Mouse (Mus musculus): ENCODE measurements around the gene Fcgr3. TPM values are rescaled to one million over a fixed set of nuclear protein-coding genes. Genes with fewer than 3 reads are reported as not detected.

Gene Fcgr3
- polyA plus RNA-seq, 1 experiment from 2014 or later: 9.7 TPM

DNA sequence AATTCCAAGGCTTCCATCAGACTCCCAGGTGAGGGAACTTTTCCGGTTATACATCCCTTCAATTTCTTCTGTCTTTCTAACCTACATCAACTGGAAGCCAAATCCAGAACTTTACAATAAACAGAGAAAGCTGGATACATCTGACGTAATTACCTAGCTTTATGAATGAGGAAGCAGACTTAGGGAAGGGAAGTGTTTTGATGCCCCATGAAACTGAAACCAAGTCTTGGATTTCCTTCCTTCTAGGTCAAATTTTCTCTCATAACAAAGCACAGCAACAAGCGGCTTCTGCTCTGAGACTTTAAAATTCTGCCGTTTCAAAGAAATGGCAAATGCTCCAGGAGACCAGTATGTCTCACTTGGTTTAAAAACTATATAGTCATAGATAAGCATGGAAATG is 58.4 kb downstream of the Fcgr3 start:
- 83% methylated on average over 4 of the region's 4 CpGs for whole genome bisulfite sequencing
- Histone ChIP-seq H3K4me3 (ENCODE audit: control insufficient read depth in 1 of 2, insufficient read depth in 1 of 2, low read depth in 1 of 2, low read length in 2 of 2) (no peak overlapping the region), H3K27me3 (ENCODE audit: control insufficient read depth, insufficient read depth, low read length) (no peaks in the 10 kb centered on the region), H3K9ac (ENCODE audit: low read length) (no peak overlapping the region), H3K36me3 (ENCODE audit: control insufficient read depth, insufficient read depth, low read length) (no peaks in the 10 kb centered on the region), H3K4me2 (ENCODE audit: low read length) (no peak overlapping the region), H3K27ac (replicated peaks in 1 of 2; ENCODE audit: control insufficient read depth in 1 of 2, insufficient read depth in 1 of 2, low read depth in 2 of 2, low read length in 2 of 2) (no peak overlapping the region), H3K4me1 (ENCODE audit: control insufficient read depth in 2 of 2, insufficient read depth in 2 of 2, low read length in 2 of 2) (no peaks in the 10 kb centered on the region), H3K9me3 (ENCODE audit: control insufficient read depth, low read length) (peaks cover 4% of the 10 kb centered on the region; the same call in 1 of the 2 replicates)
- ATAC-seq (ENCODE audit: insufficient number of reproducible peaks, insufficient read depth, low FRiP score, low read depth): no peak

GRCm38 (mm10) chr1:171005586-171005985 is 59.1 kb downstream of the Fcgr3 start:
- H3K9me3 ChIP-seq (ENCODE audit: control insufficient read depth, low read length): peaks cover 4% of the 10 kb centered on the region; the same call in 1 of the 2 replicates
- no peaks in the 10 kb centered on the region for H3K27me3 ChIP-seq (ENCODE audit: control insufficient read depth, insufficient read depth, low read length)
- no peak overlapping the region for H3K9ac ChIP-seq (ENCODE audit: low read length)
- H3K4me1 ChIP-seq (ENCODE audit: control insufficient read depth in 2 of 2, insufficient read depth in 2 of 2, low read length in 2 of 2): no peaks in the 10 kb centered on the region
- H3K4me3 ChIP-seq (ENCODE audit: control insufficient read depth in 1 of 2, insufficient read depth in 1 of 2, low read depth in 1 of 2, low read length in 2 of 2): no peak overlapping the region
- H3K4me2 ChIP-seq (ENCODE audit: low read length): no peak overlapping the region
- H3K36me3 ChIP-seq (ENCODE audit: control insufficient read depth, insufficient read depth, low read length): no peaks in the 10 kb centered on the region
- no peak overlapping the region for H3K27ac ChIP-seq (replicated peaks in 1 of 2; ENCODE audit: control insufficient read depth in 1 of 2, insufficient read depth in 1 of 2, low read depth in 2 of 2, low read length in 2 of 2)
- ATAC-seq (ENCODE audit: insufficient number of reproducible peaks, insufficient read depth, low FRiP score, low read depth): no peak

DNA sequence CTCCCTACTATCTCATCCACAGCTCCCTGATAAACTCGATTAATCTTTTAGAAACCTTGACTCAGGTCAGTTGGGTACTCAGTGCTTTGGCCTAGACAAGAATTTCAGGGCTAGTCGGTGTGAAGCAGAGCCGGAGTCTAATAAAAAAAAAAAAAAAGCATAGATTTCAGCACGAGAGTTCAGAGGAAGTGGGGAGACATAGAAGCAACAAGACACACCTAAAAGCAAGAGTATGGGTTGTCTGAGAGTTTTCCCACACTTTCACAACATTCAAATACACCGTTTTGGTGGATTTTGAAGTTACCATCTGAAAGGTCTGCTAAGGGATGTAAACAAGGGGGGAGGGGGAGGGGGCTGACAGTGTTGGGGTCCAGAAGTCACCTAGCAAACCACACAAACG is 59.7 kb downstream of the Fcgr3 start:
- no peaks in the 10 kb centered on the region for H3K27me3 ChIP-seq (ENCODE audit: control insufficient read depth, insufficient read depth, low read length)
- H3K9ac ChIP-seq (ENCODE audit: low read length): no peak overlapping the region
- H3K4me2 ChIP-seq (ENCODE audit: low read length): no peak overlapping the region
- H3K4me1 ChIP-seq (ENCODE audit: control insufficient read depth in 2 of 2, insufficient read depth in 2 of 2, low read length in 2 of 2): no peaks in the 10 kb centered on the region
- no peak for ATAC-seq (ENCODE audit: insufficient number of reproducible peaks, insufficient read depth, low FRiP score, low read depth)
- WGBS: 65% methylated on average over 6 of the region's 6 CpGs
- no peak overlapping the region for H3K27ac ChIP-seq (replicated peaks in 1 of 2; ENCODE audit: control insufficient read depth in 1 of 2, insufficient read depth in 1 of 2, low read depth in 2 of 2, low read length in 2 of 2)
- no peak overlapping the region for H3K4me3 ChIP-seq (ENCODE audit: control insufficient read depth in 1 of 2, insufficient read depth in 1 of 2, low read depth in 1 of 2, low read length in 2 of 2)
- no peaks in the 10 kb centered on the region for H3K36me3 ChIP-seq (ENCODE audit: control insufficient read depth, insufficient read depth, low read length)
- peaks cover 4% of the 10 kb centered on the region; the same call in 1 of the 2 replicates for H3K9me3 ChIP-seq (ENCODE audit: control insufficient read depth, low read length)

Small RNAs within 50 kb of the gene (microRNA-seq; reads per million reads assigned to microRNA genes)
- gene Gm27552 (not detected), gene Gm27844 (not detected), gene Mir6546 (7.5 reads per million, percentile 19 among the genes with 10 or more reads in this experiment)

Other genes with a start within 250 kb of the Fcgr3 start
- 14.4 and 16.0 TPM in 2 replicates for gene Atf6, start 197.2 kb downstream of the Fcgr3 start, polyA plus RNA-seq (2014; fragmentation: Nextera tagmentation; extraction: Ambion mirVana)
- not detected in 2 replicates for gene Gm26620, start 179.9 kb downstream of the Fcgr3 start, polyA plus RNA-seq (2014; fragmentation: Nextera tagmentation; extraction: Ambion mirVana)
- 23.0 and 27.5 TPM in 2 replicates for gene Dusp12, start 179.4 kb downstream of the Fcgr3 start, polyA plus RNA-seq (2014; fragmentation: Nextera tagmentation; extraction: Ambion mirVana)
- gene Fcrlb, start 152.0 kb downstream of the Fcgr3 start, polyA plus RNA-seq (2014; fragmentation: Nextera tagmentation; extraction: Ambion mirVana): 0.15 TPM in 1 of 2 replicates, not detected in the other
- gene Fcrla, start 137.4 kb downstream of the Fcgr3 start, polyA plus RNA-seq (2014; fragmentation: Nextera tagmentation; extraction: Ambion mirVana): 0.15 TPM in 2 replicates
- 0.82 and 1.1 TPM in 2 replicates for gene Fcgr2b, start 88.4 kb downstream of the Fcgr3 start, polyA plus RNA-seq (2014; fragmentation: Nextera tagmentation; extraction: Ambion mirVana)
- 1.0 and 1.5 TPM in 2 replicates for gene Fcgr4, start 46.0 kb downstream of the Fcgr3 start, polyA plus RNA-seq (2014; fragmentation: Nextera tagmentation; extraction: Ambion mirVana)
- gene Cfap126, start 49.0 kb upstream of the Fcgr3 start, polyA plus RNA-seq (2014; fragmentation: Nextera tagmentation; extraction: Ambion mirVana): 3.0 and 4.7 TPM in 2 replicates
- 622 and 642 TPM in 2 replicates for gene Sdhc, start 85.7 kb upstream of the Fcgr3 start, polyA plus RNA-seq (2014; fragmentation: Nextera tagmentation; extraction: Ambion mirVana)
- gene Mpz, start 85.8 kb upstream of the Fcgr3 start, polyA plus RNA-seq (2014; fragmentation: Nextera tagmentation; extraction: Ambion mirVana): not detected in 2 replicates
- gene Pcp4l1, start 131.3 kb upstream of the Fcgr3 start, polyA plus RNA-seq (2014; fragmentation: Nextera tagmentation; extraction: Ambion mirVana): 58.8 TPM in 2 replicates
- gene Nr1i3, start 149.0 kb upstream of the Fcgr3 start, polyA plus RNA-seq (2014; fragmentation: Nextera tagmentation; extraction: Ambion mirVana): 0.28 and 0.32 TPM in 2 replicates
- gene Tomm40l, start 157.6 kb upstream of the Fcgr3 start, polyA plus RNA-seq (2014; fragmentation: Nextera tagmentation; extraction: Ambion mirVana): 54.2 and 58.4 TPM in 2 replicates
- gene Apoa2, start 160.1 kb upstream of the Fcgr3 start, polyA plus RNA-seq (2014; fragmentation: Nextera tagmentation; extraction: Ambion mirVana): 5.3 TPM in 2 replicates
- 30.1 and 37.7 TPM in 2 replicates for gene Fcer1g, start 169.4 kb upstream of the Fcgr3 start, polyA plus RNA-seq (2014; fragmentation: Nextera tagmentation; extraction: Ambion mirVana)
- gene Adamts4, start 185.5 kb upstream of the Fcgr3 start, polyA plus RNA-seq (2014; fragmentation: Nextera tagmentation; extraction: Ambion mirVana): 2.8 and 3.0 TPM in 2 replicates
- 541 and 561 TPM in 2 replicates for gene Ndufs2, start 186.5 kb upstream of the Fcgr3 start, polyA plus RNA-seq (2014; fragmentation: Nextera tagmentation; extraction: Ambion mirVana)
- 52.8 and 55.6 TPM in 2 replicates for gene B4galt3, start 205.4 kb upstream of the Fcgr3 start, polyA plus RNA-seq (2014; fragmentation: Nextera tagmentation; extraction: Ambion mirVana)
- gene Ppox, start 216.3 kb upstream of the Fcgr3 start, polyA plus RNA-seq (2014; fragmentation: Nextera tagmentation; extraction: Ambion mirVana): 42.9 and 44.8 TPM in 2 replicates
- gene Usp21, start 223.1 kb upstream of the Fcgr3 start, polyA plus RNA-seq (2014; fragmentation: Nextera tagmentation; extraction: Ambion mirVana): 43.2 and 45.5 TPM in 2 replicates
- 96.0 and 111 TPM in 2 replicates for gene Ufc1, start 230.1 kb upstream of the Fcgr3 start, polyA plus RNA-seq (2014; fragmentation: Nextera tagmentation; extraction: Ambion mirVana)

All from heart, embryonic 14.5 days (tissue).